Mouse (Mus musculus): ENCODE results near the gene Gm14391. TPM values are rescaled to one million over a fixed set of nuclear protein-coding genes. Genes with fewer than 3 reads are reported as not detected.
"Not testable (repeated sequence)": the region's sequence is repeated elsewhere in the genome, so short reads cannot be mapped to it uniquely, and the experiment has no call there.

Gm14391 gene
- total and polyA plus RNA-seq, 2 experiments: 1.8 to 12.4 TPM

DNA sequence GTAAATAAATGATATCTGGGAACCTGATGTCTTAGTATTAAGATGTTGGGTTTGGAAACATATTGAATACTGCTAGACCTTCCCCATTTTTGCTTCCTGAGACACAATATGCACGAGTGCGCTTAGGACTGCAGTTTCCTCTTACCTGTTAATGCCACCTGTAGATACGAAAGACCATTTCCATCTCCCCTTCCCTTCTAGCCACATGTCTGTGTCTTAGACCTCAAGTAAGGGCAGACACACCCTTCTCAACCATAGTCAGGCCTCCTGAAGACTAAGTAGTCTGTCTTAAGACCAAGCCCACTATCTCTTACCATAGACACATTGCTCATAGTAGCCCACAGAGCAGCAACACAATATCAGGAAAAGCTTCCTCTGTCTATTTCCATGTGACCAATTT lies 34.6 kb downstream of the Gm14391 start:
- Histone ChIP-seq H3K27ac (replicated peaks; ENCODE audit: insufficient read depth, low read depth, low read length) (no peak overlapping the region), H3K9ac (ENCODE audit: low read depth, low read length) (no peak overlapping the region), H3K79me2 (ENCODE audit: control insufficient read depth, insufficient read depth, low read length) (no peaks in the 10 kb centered on the region), H3K27me3 (ENCODE audit: control insufficient read depth, insufficient read depth, low read length) (no peaks in the 10 kb centered on the region), H3K4me3 (ENCODE audit: insufficient read depth, low read depth, low read length) (no peak overlapping the region), H3K36me3 (ENCODE audit: control insufficient read depth, insufficient read depth, low read length) (no peaks in the 10 kb centered on the region), H3K4me1 (ENCODE audit: control insufficient read depth, insufficient read depth, low read length) (no peaks in the 10 kb centered on the region)
- TF ChIP-seq CTCF (IDR thresholded peaks at IDR 0.05; ENCODE audit: low read depth, low read length): no peak
- no peak for TF ChIP-seq POLR2A (IDR thresholded peaks at IDR 0.05; ENCODE audit: extremely low read depth, insufficient read depth, low read length)
- 84% methylated on average over 3 of the region's 3 CpGs for WGBS
- DNase-seq (ENCODE audit: extremely low read depth, low read depth, low spot score): no peak

DNA sequence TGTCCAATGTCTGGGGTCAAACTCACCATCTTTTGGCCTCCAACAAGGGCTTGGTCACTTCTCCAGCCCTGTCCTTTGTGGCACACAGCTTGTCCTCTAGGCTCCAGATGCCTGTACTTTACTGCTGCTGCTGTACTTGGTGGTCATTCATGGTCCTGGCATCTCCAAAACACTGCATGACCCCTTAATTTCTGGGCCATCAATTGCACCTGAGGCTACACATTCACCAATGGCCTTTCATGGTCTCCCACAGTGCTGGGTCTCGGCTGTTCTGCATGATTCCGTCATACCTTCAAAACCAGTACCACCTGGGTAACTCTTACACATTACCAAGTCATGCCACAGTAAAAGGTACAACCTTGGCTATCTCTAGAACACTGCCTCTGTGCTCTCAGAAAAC lies 39.8 kb downstream of the Gm14391 start:
- not testable (repeated sequence) for H3K79me2 ChIP-seq (ENCODE audit: control insufficient read depth, insufficient read depth, low read length); H3K9ac ChIP-seq (ENCODE audit: low read depth, low read length); DNase-seq (ENCODE audit: extremely low read depth, low read depth, low spot score); H3K36me3 ChIP-seq (ENCODE audit: control insufficient read depth, insufficient read depth, low read length); H3K4me1 ChIP-seq (ENCODE audit: control insufficient read depth, insufficient read depth, low read length); H3K27ac ChIP-seq (replicated peaks; ENCODE audit: insufficient read depth, low read depth, low read length); H3K4me3 ChIP-seq (ENCODE audit: insufficient read depth, low read depth, low read length); H3K27me3 ChIP-seq (ENCODE audit: control insufficient read depth, insufficient read depth, low read length)
- 85% methylated on average over 2 of the region's 2 CpGs for WGBS

DNA sequence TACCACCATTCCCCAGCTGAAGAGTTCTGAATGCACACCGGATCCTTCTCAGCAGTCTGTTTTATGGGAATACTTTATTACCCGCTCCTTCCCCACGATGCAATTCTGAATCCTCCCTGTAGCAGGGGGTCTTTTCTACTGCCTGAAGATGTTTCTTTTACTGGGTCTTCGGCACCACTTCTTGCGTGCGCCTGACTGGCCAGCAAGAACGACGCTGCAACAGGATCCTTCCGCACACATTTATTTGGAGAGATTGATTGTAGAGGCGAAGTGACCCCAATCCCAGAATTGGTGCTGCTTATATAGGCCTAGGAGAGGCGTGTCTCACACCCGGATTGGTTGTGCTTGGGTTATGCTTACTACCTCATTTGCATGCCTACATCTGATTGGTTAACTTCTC lies 41.6 kb downstream of the Gm14391 start:
- not testable (repeated sequence) for DNase-seq (ENCODE audit: extremely low read depth, low read depth, low spot score); H3K79me2 ChIP-seq (ENCODE audit: control insufficient read depth, insufficient read depth, low read length); H3K27me3 ChIP-seq (ENCODE audit: control insufficient read depth, insufficient read depth, low read length); H3K27ac ChIP-seq (replicated peaks; ENCODE audit: insufficient read depth, low read depth, low read length); H3K4me1 ChIP-seq (ENCODE audit: control insufficient read depth, insufficient read depth, low read length); H3K36me3 ChIP-seq (ENCODE audit: control insufficient read depth, insufficient read depth, low read length); H3K4me3 ChIP-seq (ENCODE audit: insufficient read depth, low read depth, low read length); H3K9ac ChIP-seq (ENCODE audit: low read depth, low read length)
- WGBS: 95% methylated on average over 12 of the region's 12 CpGs

DNA sequence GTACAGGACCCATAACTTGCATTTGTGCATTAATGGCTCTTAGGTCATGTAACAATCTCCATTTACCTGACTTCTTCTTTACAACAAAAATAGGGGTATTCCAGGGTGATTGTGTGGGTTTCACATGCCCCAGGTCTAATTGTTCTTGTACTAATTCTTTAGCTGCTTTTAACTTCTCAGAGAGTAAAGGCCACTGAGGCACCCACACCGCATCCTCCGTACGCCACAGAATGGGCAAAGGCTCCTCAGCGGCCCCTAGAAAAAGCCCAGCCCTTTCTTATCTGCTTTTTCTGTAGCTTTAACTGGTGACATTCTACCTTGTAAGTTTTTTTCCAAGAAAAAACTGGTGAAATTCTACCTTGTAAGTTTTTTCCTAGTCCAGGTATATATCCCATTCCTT lies 45.3 kb downstream of the Gm14391 start:
- not testable (repeated sequence) for H3K27me3 ChIP-seq (ENCODE audit: control insufficient read depth, insufficient read depth, low read length); H3K9ac ChIP-seq (ENCODE audit: low read depth, low read length); H3K4me1 ChIP-seq (ENCODE audit: control insufficient read depth, insufficient read depth, low read length); H3K4me3 ChIP-seq (ENCODE audit: insufficient read depth, low read depth, low read length); H3K79me2 ChIP-seq (ENCODE audit: control insufficient read depth, insufficient read depth, low read length); DNase-seq (ENCODE audit: extremely low read depth, low read depth, low spot score); H3K36me3 ChIP-seq (ENCODE audit: control insufficient read depth, insufficient read depth, low read length); H3K27ac ChIP-seq (replicated peaks; ENCODE audit: insufficient read depth, low read depth, low read length)
- 87% methylated on average over 4 of the region's 4 CpGs for whole genome bisulfite sequencing

DNA sequence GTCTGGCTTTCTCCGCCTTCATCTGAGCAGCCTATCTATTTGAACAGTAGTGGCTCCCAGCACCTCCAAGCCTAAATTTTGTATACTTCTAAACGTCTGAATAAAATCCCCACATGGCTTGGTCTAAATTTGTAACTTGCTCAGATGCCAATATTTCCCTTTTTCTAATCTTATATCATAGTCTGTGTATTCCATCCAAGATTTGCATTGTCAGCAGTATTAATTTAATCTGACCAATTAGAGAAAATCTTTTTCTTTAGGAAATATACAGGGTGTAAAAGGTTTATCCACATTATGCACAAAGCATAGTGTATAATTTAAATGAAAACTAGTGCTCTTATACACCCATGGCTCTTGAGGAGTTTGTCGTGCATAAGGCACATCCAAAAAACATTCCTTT lies 48.1 kb downstream of the Gm14391 start:
- WGBS: 84% methylated on average over 3 of the region's 3 CpGs
- Histone ChIP-seq H3K4me1 (ENCODE audit: control insufficient read depth, insufficient read depth, low read length) (no peaks in the 10 kb centered on the region), H3K27ac (replicated peaks; ENCODE audit: insufficient read depth, low read depth, low read length) (no peak overlapping the region), H3K4me3 (ENCODE audit: insufficient read depth, low read depth, low read length) (no peak overlapping the region), H3K9ac (ENCODE audit: low read depth, low read length) (no peak overlapping the region), H3K36me3 (ENCODE audit: control insufficient read depth, insufficient read depth, low read length) (no peaks in the 10 kb centered on the region), H3K79me2 (ENCODE audit: control insufficient read depth, insufficient read depth, low read length) (no peaks in the 10 kb centered on the region), H3K27me3 (ENCODE audit: control insufficient read depth, insufficient read depth, low read length) (no peaks in the 10 kb centered on the region)
- no peak for DNase-seq (ENCODE audit: extremely low read depth, low read depth, low spot score)
- TF ChIP-seq CTCF (IDR thresholded peaks at IDR 0.05; ENCODE audit: low read depth, low read length): no peak
- TF ChIP-seq POLR2A (IDR thresholded peaks at IDR 0.05; ENCODE audit: extremely low read depth, insufficient read depth, low read length): no peak

DNA sequence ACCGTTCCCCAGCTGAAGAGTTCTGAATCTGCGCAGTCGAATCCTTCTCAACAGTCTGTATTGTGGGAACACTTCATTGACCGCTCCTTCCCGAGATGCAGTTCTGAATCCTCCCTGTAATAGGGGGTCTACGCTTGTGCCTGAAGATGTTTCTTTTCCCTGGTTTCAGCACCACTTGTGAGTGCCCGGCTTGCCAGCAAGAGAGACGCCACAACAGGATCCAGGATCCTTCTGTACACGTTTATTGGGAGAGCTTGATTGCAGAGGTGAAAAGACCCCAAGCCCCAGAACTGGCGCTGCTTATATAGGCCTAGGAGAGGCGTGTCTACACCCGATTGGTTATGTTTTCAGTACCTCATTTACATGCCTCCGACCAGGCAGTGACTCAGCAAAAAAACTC lies 50.0 kb downstream of the Gm14391 start:
- Histone ChIP-seq H3K27ac (replicated peaks; ENCODE audit: insufficient read depth, low read depth, low read length) (no peak overlapping the region), H3K4me3 (ENCODE audit: insufficient read depth, low read depth, low read length) (no peak overlapping the region), H3K36me3 (ENCODE audit: control insufficient read depth, insufficient read depth, low read length) (no peaks in the 10 kb centered on the region), H3K4me1 (ENCODE audit: control insufficient read depth, insufficient read depth, low read length) (no peaks in the 10 kb centered on the region), H3K27me3 (ENCODE audit: control insufficient read depth, insufficient read depth, low read length) (no peaks in the 10 kb centered on the region), H3K79me2 (ENCODE audit: control insufficient read depth, insufficient read depth, low read length) (no peaks in the 10 kb centered on the region), H3K9ac (ENCODE audit: low read depth, low read length) (no peak overlapping the region)
- DNase-seq (ENCODE audit: extremely low read depth, low read depth, low spot score): no peak
- TF ChIP-seq CTCF (IDR thresholded peaks at IDR 0.05; ENCODE audit: low read depth, low read length) (no peak), POLR2A (IDR thresholded peaks at IDR 0.05; ENCODE audit: extremely low read depth, insufficient read depth, low read length) (no peak)
- 91% methylated on average over 13 of the region's 13 CpGs for WGBS

DNA sequence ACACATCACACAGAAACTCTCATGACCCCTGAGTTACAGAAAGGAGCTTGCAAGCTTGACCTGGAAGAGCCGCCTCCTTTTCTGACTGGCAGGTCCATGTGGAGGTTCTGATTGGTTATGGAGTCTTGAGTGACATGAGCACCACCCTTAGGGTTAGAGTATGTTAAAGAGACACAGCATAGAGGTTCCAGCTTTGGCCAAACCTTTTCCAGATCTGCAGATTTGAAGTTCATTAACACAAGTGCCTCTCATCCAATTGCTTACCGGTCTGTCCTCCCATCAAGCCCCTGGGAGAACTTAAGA lies 64.8 kb downstream of the Gm14391 start, which contains the start of gene Gm14399:
Gene Gm14399, minus strand, starts transcription at position 20 of the 303 bp plus-strand sequence.
- H3K79me2 ChIP-seq (ENCODE audit: control insufficient read depth, insufficient read depth, low read length); H3K4me1 ChIP-seq (ENCODE audit: control insufficient read depth, insufficient read depth, low read length); DNase-seq (ENCODE audit: extremely low read depth, low read depth, low spot score); H3K27me3 ChIP-seq (ENCODE audit: control insufficient read depth, insufficient read depth, low read length); H3K36me3 ChIP-seq (ENCODE audit: control insufficient read depth, insufficient read depth, low read length): not testable (repeated sequence)
- H3K27ac ChIP-seq (replicated peaks; ENCODE audit: insufficient read depth, low read depth, low read length): peak within 1 kb of the TSS; percentile 1; the same call in 1 of the 2 replicates
- H3K9ac ChIP-seq (ENCODE audit: low read depth, low read length): peak within 1 kb of the TSS; percentile 22
- peak within 1 kb of the TSS; percentile 54 for H3K4me3 ChIP-seq (ENCODE audit: insufficient read depth, low read depth, low read length)
- 0% methylated on average over 1 of the region's 2 CpGs for WGBS

DNA sequence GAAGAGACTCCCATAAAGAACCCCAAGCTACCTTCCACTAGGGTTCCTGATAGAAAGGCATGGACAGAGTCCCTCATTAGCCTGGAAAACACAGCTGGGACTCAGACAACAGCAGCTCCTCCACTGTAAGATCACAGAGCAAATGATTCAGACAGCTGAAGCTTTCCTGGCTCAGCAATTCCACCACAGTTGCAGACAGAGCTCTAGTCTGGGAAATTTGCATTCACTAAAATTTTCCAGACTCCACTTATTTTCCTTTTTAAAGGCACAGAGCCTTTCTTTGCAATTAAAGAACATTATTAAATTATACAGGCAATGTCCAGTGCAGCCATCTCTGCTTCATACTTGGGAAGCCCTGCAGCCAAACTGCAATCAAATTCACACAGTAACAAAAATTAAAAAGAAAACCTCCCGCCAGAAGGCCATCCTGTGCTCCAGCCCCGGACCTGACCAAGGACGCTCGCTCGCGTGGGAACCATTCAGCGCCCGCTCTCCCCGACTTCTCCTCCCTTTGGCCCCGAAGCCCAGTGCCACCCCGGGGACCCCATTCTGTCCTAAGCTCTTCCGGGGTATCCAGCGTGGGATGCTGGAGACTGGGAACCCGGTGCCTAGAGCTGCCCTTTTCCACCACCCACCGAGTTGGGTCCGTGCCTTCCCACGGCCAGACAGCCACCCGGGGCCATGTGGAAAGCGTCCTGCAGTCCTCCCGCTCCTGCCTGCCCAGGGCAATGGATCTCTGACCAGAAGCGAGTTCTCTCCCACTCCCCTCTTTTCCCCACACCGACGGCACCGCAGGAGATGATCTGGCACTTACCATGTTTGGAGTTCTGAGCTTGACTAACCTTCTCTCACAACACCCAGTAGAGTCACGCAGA lies 65.4 kb downstream of the Gm14391 start:
- peak overlapping the region; percentile 22 for H3K9ac ChIP-seq (ENCODE audit: low read depth, low read length)
- H3K4me1 ChIP-seq (ENCODE audit: control insufficient read depth, insufficient read depth, low read length); H3K27me3 ChIP-seq (ENCODE audit: control insufficient read depth, insufficient read depth, low read length); H3K79me2 ChIP-seq (ENCODE audit: control insufficient read depth, insufficient read depth, low read length); H3K36me3 ChIP-seq (ENCODE audit: control insufficient read depth, insufficient read depth, low read length): not testable (repeated sequence)
- peak overlapping the region; percentile 1; the same call in 1 of the 2 replicates for H3K27ac ChIP-seq (replicated peaks; ENCODE audit: insufficient read depth, low read depth, low read length)
- H3K4me3 ChIP-seq (ENCODE audit: insufficient read depth, low read depth, low read length): peak overlapping the region; percentile 54
- DNase-seq (ENCODE audit: extremely low read depth, low read depth, low spot score): peak; percentile 30
- WGBS: 2% methylated on average over 25 of the region's 25 CpGs

All from liver, adult 2 months (tissue).